Mouse (Mus musculus) central nervous system, embryonic 11.5 days (tissue): Measurements from ENCODE around the gene Pank4. TPM values are rescaled to one million over a fixed set of nuclear protein-coding genes. Genes with fewer than 3 reads are reported as not detected.

Experiments used
- polyA plus RNA-seq: library from polyadenylated mRNA; depleted of rRNA; stranded (reverse); fragments of >200 nt; gene quantifications from 2 replicates; pipeline ENCODE4 v1.2.3, GENCODE M21; 2012; rRNA removed

Gene Pank4
- polyA plus RNA-seq = 78.6 and 88.9 TPM in 2 replicates

GRCm38 (mm10) chr4:154963901-154964580 lies at the start of gene Pank4:
Gene Pank4 (plus strand): TSS chr4:154964123.

GRCm38 (mm10) chr4:154928395-154929087 lies 35.4 kb upstream of the Pank4 start, which contains the start of gene Tnfrsf14:
Gene Tnfrsf14 (minus strand): TSS chr4:154928563.

GRCm38 (mm10) chr4:154960690-154961225 lies 3.2 kb upstream of the Pank4 start, which contains the start of gene Hes5:
Gene Hes5 (plus strand): TSS chr4:154960923.

Other genes starting within 250 kb of the Pank4 start
- 0.16 TPM in 2 replicates for gene Ttc34, start 126.7 kb upstream of the Pank4 start, polyA plus RNA-seq
- gene Mmel1, start 94.5 kb upstream of the Pank4 start, polyA plus RNA-seq = 0.15 and 0.19 TPM in 2 replicates
- gene Fam213b, start 65.0 kb upstream of the Pank4 start, polyA plus RNA-seq = 34.6 and 43.9 TPM in 2 replicates
- gene Tnfrsf14, start 35.6 kb upstream of the Pank4 start, polyA plus RNA-seq = 9.2 and 12.1 TPM in 2 replicates
- 155 and 305 TPM in 2 replicates for gene Hes5, start 3.2 kb upstream of the Pank4 start, polyA plus RNA-seq
- 3.1 and 3.2 TPM in 2 replicates for gene Plch2, start 92.7 kb downstream of the Pank4 start, polyA plus RNA-seq
- 20.0 and 21.1 TPM in 2 replicates for gene Pex10, start 102.9 kb downstream of the Pank4 start, polyA plus RNA-seq
- 79.2 and 100 TPM in 2 replicates for gene Rer1, start 122.3 kb downstream of the Pank4 start, polyA plus RNA-seq
- 5.6 and 6.1 TPM in 2 replicates for gene Morn1, start 122.5 kb downstream of the Pank4 start, polyA plus RNA-seq